Comparison of ENCODE assay signal across 22 mouse cellular contexts in the genomic region with DNA sequence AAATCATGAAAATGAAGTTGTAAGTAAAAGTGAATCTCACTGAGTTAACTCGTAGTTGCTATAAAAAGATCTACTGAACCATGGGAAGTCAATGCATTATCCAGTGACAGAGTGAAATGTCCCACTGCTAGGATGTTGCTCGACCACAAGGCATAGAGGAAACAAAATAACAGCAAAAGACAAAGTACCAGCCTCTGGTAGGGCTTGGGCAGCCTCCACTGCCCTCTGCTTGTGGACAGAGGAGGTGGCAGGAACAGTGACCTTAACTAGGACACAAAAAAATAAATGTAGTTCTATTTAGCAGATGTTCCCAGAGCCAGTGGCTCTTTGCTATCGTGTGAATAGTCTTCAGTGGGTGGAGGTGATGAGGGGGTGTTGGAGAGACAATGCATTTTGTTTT.
DNase-seq lines count a peak whose midpoint lies in the region; ATAC-seq and TF ChIP-seq lines count a peak whose summit lies in the region.
"Had no signal": no experiment of that assay in that cellular context is flagged by ENCODE, and none has a peak within 500 bp of the region (broad histone marks: within the 10 kb centered on the region; RNA-seq: fewer than 3 reads in every experiment).

No protein-coding gene starts in this region.

- no peak overlapping the region for H3K27ac ChIP-seq in intestine, postnatal 0 days (ENCODE audit: low read depth, low read length)
- H3K27ac ChIP-seq in intestine, embryonic 15.5 days, result no peak overlapping the region
- no peak overlapping the region for H3K27ac ChIP-seq in midbrain, postnatal 0 days (ENCODE audit: low read depth, low read length)
- no peak overlapping the region for H3K27ac ChIP-seq in midbrain, embryonic 14.5 days (replicated peaks; ENCODE audit: low read depth, low read length)
- no peak overlapping the region for H3K27ac ChIP-seq in thymus, adult 2 months (ENCODE audit: control insufficient read depth, insufficient read depth, low read length)
- H3K27ac ChIP-seq: forebrain, embryonic 10.5 days; limb, embryonic 13.5 days; liver, embryonic 13.5 days; midbrain, embryonic 13.5 days had no signal

- H3K9ac ChIP-seq in intestine, postnatal 0 days (ENCODE audit: low read depth, low read length), result no peak overlapping the region
- H3K9ac ChIP-seq in intestine, embryonic 15.5 days, result no peak overlapping the region
- no peak overlapping the region for H3K9ac ChIP-seq in midbrain, postnatal 0 days (replicated peaks; ENCODE audit: low read length, poor library complexity, severe bottlenecking)
- H3K9ac ChIP-seq in midbrain, embryonic 14.5 days (replicated peaks; ENCODE audit: low read length), result no peak overlapping the region
- H3K9ac ChIP-seq: heart, embryonic 12.5 days; limb, embryonic 13.5 days; liver, embryonic 13.5 days; midbrain, embryonic 13.5 days had no signal

- TF ChIP-seq CTCF in intestine, postnatal 0 days (IDR thresholded peaks at IDR 0.05; ENCODE audit: low read depth), result peak; percentile 52
- peak; percentile 53 for TF ChIP-seq CTCF in midbrain, postnatal 0 days (IDR thresholded peaks at IDR 0.05)
- no peak for TF ChIP-seq CTCF in thymus, adult 2 months (IDR thresholded peaks at IDR 0.05; ENCODE audit: borderline replicate concordance, control insufficient read depth, extremely low read depth, insufficient read depth, low read length, poor library complexity)

- no peaks in the 10 kb centered on the region for H3K27me3 ChIP-seq in intestine, postnatal 0 days (replicated peaks; ENCODE audit: control insufficient read depth, insufficient read depth, low read length)
- H3K27me3 ChIP-seq in intestine, embryonic 15.5 days (replicated peaks), result no peaks in the 10 kb centered on the region
- H3K27me3 ChIP-seq in midbrain, postnatal 0 days (ENCODE audit: insufficient read depth, low read length), result no peaks in the 10 kb centered on the region
- no peaks in the 10 kb centered on the region for H3K27me3 ChIP-seq in midbrain, embryonic 14.5 days (ENCODE audit: control insufficient read depth, insufficient read depth, low read length)
- H3K27me3 ChIP-seq in thymus, adult 2 months (ENCODE audit: control insufficient read depth, insufficient read depth, low read length), result no peaks in the 10 kb centered on the region
- H3K27me3 ChIP-seq: CH12.LX; heart, embryonic 12.5 days; limb, embryonic 13.5 days; liver, embryonic 13.5 days; midbrain, embryonic 13.5 days had no signal

- WGBS in intestine, postnatal 0 days, result 77% methylated on average over 3 of the region's 3 CpGs
- 83% methylated on average over 3 of the region's 3 CpGs for WGBS in intestine, embryonic 15.5 days
- WGBS in midbrain, postnatal 0 days, result 69% methylated on average over 3 of the region's 3 CpGs
- 73% methylated on average over 3 of the region's 3 CpGs for WGBS in midbrain, embryonic 14.5 days
- WGBS in thymus, adult 2 months, result 68% methylated on average over 3 of the region's 3 CpGs

- no peaks in the 10 kb centered on the region for H3K4me1 ChIP-seq in intestine, postnatal 0 days (replicated peaks; ENCODE audit: control insufficient read depth, insufficient read depth, low read length)
- no peaks in the 10 kb centered on the region for H3K4me1 ChIP-seq in intestine, embryonic 15.5 days (replicated peaks)
- H3K4me1 ChIP-seq in midbrain, postnatal 0 days (ENCODE audit: insufficient read depth, low read length), result 0 out of 2 replicates have a peak, but pooled peaks cover 3% of the 10 kb centered on the region
- H3K4me1 ChIP-seq in midbrain, embryonic 14.5 days (ENCODE audit: control insufficient read depth, insufficient read depth, low read length), result peaks cover 6% of the 10 kb centered on the region
- no peaks in the 10 kb centered on the region for H3K4me1 ChIP-seq in thymus, adult 2 months (replicated peaks; ENCODE audit: control insufficient read depth, insufficient read depth, low read length)
- H3K4me1 ChIP-seq: forebrain, embryonic 10.5 days; heart, embryonic 12.5 days; limb, embryonic 13.5 days; liver, embryonic 13.5 days had no signal

- no peaks in the 10 kb centered on the region for H3K36me3 ChIP-seq in intestine, postnatal 0 days (ENCODE audit: control insufficient read depth, insufficient read depth)
- H3K36me3 ChIP-seq in intestine, embryonic 15.5 days, result no peaks in the 10 kb centered on the region
- no peaks in the 10 kb centered on the region for H3K36me3 ChIP-seq in midbrain, postnatal 0 days (ENCODE audit: insufficient read depth, low read length)
- no peaks in the 10 kb centered on the region for H3K36me3 ChIP-seq in midbrain, embryonic 14.5 days (ENCODE audit: control insufficient read depth, insufficient read depth, low read length)
- H3K36me3 ChIP-seq in thymus, adult 2 months (ENCODE audit: control insufficient read depth, insufficient read depth, low read length), result no peaks in the 10 kb centered on the region
- H3K36me3 ChIP-seq: forebrain, embryonic 10.5 days; heart, embryonic 12.5 days; limb, embryonic 13.5 days; liver, embryonic 13.5 days; midbrain, embryonic 13.5 days had no signal

- no peak overlapping the region for H3K4me2 ChIP-seq in intestine, postnatal 0 days (replicated peaks; ENCODE audit: low read depth)
- H3K4me2 ChIP-seq in intestine, embryonic 15.5 days (replicated peaks), result no peak overlapping the region
- no peak overlapping the region for H3K4me2 ChIP-seq in midbrain, postnatal 0 days (ENCODE audit: low read depth, low read length, poor library complexity, severe bottlenecking)
- H3K4me2 ChIP-seq in midbrain, embryonic 14.5 days (ENCODE audit: low read length), result no peak overlapping the region
- H3K4me2 ChIP-seq: heart, embryonic 12.5 days; limb, embryonic 13.5 days; liver, embryonic 13.5 days; midbrain, embryonic 13.5 days had no signal

- no peak for DNase-seq in cerebellum, adult 9-10 months
- DNase-seq in midbrain, postnatal 0 days (ENCODE audit: low spot score), result no peak
- no peak for DNase-seq in midbrain, embryonic 14.5 days
- no peak for DNase-seq in thymus, adult 2 months
- DNase-seq: cerebellum, adult 11 months; gastrocnemius, postnatal 10 days; heart, adult 11 months; heart, postnatal 14 days; kidney, adult 2 months; kidney, postnatal 14 days; liver, embryonic 13.5 days; right cerebral cortex, postnatal 4 days; thymus, postnatal 4 days had no signal

- no peak for TF ChIP-seq POLR2A in thymus, adult 2 months (IDR thresholded peaks at IDR 0.05; ENCODE audit: control insufficient read depth, extremely low read depth, insufficient read depth, low read length, poor library complexity)

- ATAC-seq in cerebellum, adult (ENCODE audit: insufficient number of reproducible peaks, low FRiP score, low TSS enrichment), result peak; percentile 56; the same call in 1 of the 2 replicates
- no peak for ATAC-seq in intestine, postnatal 0 days
- ATAC-seq in intestine, embryonic 15.5 days, result no peak
- ATAC-seq in midbrain, postnatal 0 days (ENCODE audit: low FRiP score), result no peak
- no peak for ATAC-seq in midbrain, embryonic 14.5 days (ENCODE audit: low FRiP score, low TSS enrichment)

- no peak overlapping the region for H3K4me3 ChIP-seq in intestine, postnatal 0 days (ENCODE audit: low read depth, low read length)
- H3K4me3 ChIP-seq in intestine, embryonic 15.5 days (replicated peaks), result no peak overlapping the region
- H3K4me3 ChIP-seq in midbrain, postnatal 0 days (ENCODE audit: low read depth, low read length), result no peak overlapping the region
- H3K4me3 ChIP-seq in midbrain, embryonic 14.5 days (replicated peaks; ENCODE audit: low read depth, low read length), result no peak overlapping the region
- no peak overlapping the region for H3K4me3 ChIP-seq in thymus, adult 2 months (ENCODE audit: control insufficient read depth, insufficient read depth, low read length)
- H3K4me3 ChIP-seq: forebrain, embryonic 10.5 days; heart, embryonic 12.5 days; limb, embryonic 13.5 days; liver, embryonic 13.5 days; midbrain, embryonic 13.5 days; myocyte had no signal

- no peaks in the 10 kb centered on the region for H3K9me3 ChIP-seq in intestine, postnatal 0 days (ENCODE audit: control insufficient read depth)
- H3K9me3 ChIP-seq in intestine, embryonic 15.5 days, result no peaks in the 10 kb centered on the region
- H3K9me3 ChIP-seq in midbrain, postnatal 0 days (ENCODE audit: low read length), result no peaks in the 10 kb centered on the region
- H3K9me3 ChIP-seq in midbrain, embryonic 14.5 days (ENCODE audit: control insufficient read depth, low read length), result no peaks in the 10 kb centered on the region
- H3K9me3 ChIP-seq: forebrain, embryonic 10.5 days; heart, embryonic 12.5 days; limb, embryonic 13.5 days; liver, embryonic 13.5 days; midbrain, embryonic 13.5 days had no signal
